Mouse (Mus musculus) right cerebral cortex, adult 18-20 months (tissue): ENCODE data around the gene Zc3h6.
"Not testable (repeated sequence)": the region's sequence is repeated elsewhere in the genome, so short reads cannot be mapped to it uniquely, and the experiment has no call there.

Source experiments
- DNase-seq: peaks from one replicate; pipeline ENCODE4 v3.0.0; 2022; ENCODE audit warnings: mixed read lengths

The Zc3h6 gene

GRCm38 (mm10) chr2:128966641-128967580 is at the start of gene Zc3h6:
Zc3h6 (plus strand) TSS chr2:128967402.
- peak; percentile 98 for DNase-seq

DNA sequence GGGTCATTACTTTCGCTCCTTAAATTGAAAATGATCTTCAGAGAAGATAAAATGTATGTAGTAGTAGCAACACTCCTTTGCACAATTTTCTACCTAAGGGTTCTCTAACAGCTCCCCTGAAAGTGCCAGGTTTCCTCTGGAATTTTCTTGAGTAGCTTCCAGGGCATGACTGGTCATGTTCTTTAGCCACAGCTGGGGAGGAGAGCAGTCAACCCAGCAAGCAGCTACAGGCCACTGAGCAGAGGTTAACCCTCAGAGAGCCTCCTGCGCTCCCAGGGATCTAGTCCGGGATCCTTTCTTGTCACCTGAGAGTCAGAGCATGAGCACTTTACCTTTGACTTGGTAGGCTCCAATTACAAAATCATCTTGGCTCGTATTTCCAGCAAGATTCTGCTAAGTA is 42.4 kb upstream of the Zc3h6 start:
- no peak for DNase-seq

DNA sequence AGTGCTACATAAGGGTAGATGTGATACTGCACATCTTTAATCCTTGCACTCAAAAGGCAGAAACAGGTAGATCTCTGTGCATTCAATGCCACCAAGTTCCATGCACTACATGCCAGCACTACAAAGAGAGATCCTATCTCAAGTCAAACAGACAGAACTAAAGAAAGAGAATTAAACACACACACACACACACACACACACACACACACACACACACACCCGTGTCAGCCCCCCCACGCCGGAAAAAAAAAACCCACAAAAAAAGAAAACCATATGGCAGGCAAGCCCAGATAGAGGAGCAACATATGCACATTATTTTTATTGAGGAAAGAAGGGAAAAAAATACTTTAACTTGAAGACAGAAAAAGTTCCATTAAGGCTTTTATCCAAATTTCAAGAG is 38.8 kb upstream of the Zc3h6 start:
- DNase-seq = peak; percentile 9

GRCm38 (mm10) chr2:128930704-128931103 is 36.5 kb upstream of the Zc3h6 start:
- DNase-seq = no peak

DNA sequence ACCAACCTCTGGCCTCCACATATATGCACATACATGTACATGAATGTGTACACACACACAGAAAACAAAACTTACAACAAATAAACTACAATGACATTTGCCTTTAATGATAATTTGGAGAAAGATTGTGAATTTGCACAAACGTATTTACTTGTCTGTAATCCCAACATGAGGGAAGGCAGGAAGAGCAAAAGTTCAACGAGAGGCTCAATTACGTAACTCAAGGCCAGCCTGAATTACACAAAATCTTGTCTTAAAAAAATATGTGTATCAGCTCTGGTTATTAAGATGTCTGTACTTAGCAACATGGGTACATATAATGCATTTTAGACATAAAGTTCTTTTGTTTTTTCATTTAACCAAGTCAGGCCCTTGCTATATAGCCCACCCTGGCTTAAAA is 30.9 kb upstream of the Zc3h6 start:
- no peak for DNase-seq

GRCm38 (mm10) chr2:128943538-128944528 is 23.4 kb upstream of the Zc3h6 start, which contains the start of gene Zc3h8:
Zc3h8 (minus strand) TSS chr2:128944077.
- DNase-seq = peak; percentile 97

DNA sequence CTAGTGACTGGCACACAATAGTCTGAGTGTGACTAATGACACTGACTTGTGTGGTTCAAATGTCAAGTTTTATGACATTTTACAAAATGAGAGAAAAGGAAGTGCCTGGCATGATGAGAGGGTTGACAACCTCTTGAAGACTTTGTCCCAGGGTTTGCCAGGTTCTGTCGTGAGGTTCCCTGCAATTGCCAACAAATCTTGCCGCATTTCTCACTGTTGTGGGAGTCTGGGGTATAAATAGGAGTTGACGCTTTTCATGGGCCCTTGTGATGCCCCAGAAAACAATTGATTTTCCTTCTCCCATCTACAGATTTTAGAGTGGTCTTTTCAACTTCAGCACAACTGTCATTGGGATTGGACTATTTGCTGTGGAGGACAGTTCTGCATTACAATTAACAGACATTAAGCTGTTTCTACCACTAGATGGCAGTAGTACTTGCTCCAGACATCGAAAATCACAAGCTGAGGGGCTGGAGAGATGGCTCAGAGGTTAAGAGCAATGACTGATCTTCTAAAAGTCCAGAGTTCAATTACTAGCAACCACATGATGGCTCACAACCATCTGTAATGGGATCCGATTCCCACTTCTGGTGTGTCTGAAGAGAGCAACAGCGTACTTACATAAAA is 19.1 kb upstream of the Zc3h6 start:
- peak; percentile 17 for DNase-seq

DNA sequence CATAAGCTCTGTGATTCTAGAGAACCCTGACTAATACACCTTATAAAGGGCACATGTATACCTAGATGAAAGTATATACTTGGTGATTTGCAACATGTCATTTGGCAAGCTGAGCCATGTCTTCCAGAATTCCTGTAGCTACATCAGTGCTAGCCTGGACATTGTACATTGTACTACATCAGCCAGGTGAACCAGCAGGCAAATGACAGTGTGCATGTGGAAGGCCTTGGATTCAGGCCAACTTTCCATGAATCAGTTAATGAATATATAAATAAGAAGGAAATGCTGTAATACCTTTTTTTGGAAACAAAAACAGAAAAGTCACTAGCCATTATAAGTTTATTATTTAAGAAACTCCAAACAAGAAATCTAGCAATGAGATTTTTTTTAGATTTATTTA is 13.0 kb upstream of the Zc3h6 start:
- DNase-seq = no peak

DNA sequence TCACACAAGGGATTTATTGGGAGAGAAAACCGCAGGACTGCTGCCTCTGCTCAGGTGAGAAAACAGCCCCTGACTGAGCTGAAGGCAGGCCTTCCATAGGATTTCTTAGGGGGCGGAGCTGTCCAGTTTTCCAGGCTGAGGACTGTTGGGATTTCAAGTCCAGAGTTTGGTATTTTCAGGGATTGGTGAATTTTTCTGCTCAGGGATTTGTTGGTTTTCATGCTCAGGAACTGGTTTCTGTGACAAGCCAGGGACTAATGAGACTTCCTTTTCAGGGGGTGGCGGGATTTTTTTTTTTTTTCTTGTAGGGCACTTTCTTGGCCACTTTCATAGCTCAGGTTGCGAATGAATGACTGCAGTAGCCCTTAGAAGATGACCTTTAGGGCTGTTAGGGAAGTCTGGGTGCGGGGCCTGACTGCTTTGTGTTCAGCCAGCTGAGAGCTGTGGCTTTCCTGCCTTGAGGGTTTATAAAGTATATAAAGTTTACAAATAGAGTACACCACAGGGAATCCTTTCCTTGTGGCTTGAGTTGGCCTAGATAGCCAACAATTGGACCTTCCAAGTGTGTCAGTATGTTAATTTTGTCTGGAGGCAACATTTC is 1.6 kb upstream of the Zc3h6 start:
- no peak for DNase-seq

- no peak for DNase-seq
These were observed 966 bp upstream of the Zc3h6 start for GRCm38 (mm10) chr2:128966236-128966635.

GRCm38 (mm10) chr2:128967661-128968441 is 649 bp downstream of the Zc3h6 start, which contains the start of gene Gm10762:
Gm10762 (minus strand) TSS chr2:128967725.
- DNase-seq = peak; percentile 70

DNA sequence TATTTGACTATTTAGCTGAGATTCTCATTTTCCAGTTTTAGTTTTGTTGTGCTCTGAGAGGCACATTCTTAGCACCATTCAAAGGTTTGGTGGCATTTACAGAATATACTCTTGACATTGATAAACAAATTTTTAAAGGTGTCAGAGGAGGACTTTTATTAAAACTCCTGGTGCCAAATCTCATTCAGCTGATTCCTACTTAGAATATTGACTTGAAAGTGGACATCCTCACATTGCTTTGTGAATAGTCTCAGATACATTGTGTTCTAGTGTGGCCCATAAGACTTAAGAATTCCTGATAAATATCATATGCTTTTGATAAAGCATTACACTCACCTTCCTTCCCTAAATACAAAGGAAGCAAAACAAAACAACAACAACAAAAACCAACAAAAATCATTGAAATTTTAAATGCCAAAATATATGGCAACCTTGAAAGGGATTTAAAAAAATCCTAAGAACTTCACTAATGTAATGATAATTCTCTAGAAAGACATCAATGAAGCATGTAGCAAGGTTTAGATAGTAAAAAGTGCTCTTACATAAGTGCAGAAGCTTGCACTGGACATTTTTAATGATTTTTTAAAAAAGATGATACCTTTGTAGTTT is 1.4 kb downstream of the Zc3h6 start:
- no peak for DNase-seq

- DNase-seq = no peak
These were observed 5.1 kb downstream of the Zc3h6 start for GRCm38 (mm10) chr2:128972301-128972700.

- no peak for DNase-seq
These were observed 8.4 kb downstream of the Zc3h6 start for GRCm38 (mm10) chr2:128975572-128975971.

- DNase-seq = peak; percentile 30
These were observed 17.5 kb downstream of the Zc3h6 start for GRCm38 (mm10) chr2:128984746-128985145.

- DNase-seq = no peak
These were observed 37.7 kb downstream of the Zc3h6 start for GRCm38 (mm10) chr2:129004872-129005271.

DNA sequence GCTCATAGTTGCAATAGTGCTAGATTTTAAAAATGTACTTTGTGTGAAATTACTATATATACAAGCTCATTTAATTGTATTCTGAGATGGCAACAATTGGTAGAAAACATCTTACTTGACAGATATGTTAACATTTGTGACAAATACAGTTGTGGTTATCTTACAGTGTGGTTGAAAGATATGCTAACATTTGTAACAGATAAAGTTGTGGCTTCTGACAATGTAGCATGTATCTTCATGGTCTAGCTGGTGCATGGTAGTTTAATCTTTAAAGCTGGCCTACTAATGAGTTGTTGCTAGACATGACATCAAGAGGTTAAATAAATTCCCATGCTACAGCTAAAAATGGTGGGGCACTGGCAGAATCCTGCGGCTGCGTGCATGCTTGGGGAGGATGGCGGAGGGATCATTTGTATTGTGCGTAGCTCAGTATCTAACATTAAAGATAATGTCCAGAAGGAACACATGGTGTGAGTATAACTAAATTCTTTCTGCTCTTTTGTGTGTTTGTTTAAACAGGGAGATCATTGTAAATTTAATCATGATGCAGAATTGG is 39.1 kb downstream of the Zc3h6 start:
- DNase-seq = no peak

- DNase-seq = not testable (repeated sequence)
These were observed 41.7 kb downstream of the Zc3h6 start for GRCm38 (mm10) chr2:129008867-129009266.

DNA sequence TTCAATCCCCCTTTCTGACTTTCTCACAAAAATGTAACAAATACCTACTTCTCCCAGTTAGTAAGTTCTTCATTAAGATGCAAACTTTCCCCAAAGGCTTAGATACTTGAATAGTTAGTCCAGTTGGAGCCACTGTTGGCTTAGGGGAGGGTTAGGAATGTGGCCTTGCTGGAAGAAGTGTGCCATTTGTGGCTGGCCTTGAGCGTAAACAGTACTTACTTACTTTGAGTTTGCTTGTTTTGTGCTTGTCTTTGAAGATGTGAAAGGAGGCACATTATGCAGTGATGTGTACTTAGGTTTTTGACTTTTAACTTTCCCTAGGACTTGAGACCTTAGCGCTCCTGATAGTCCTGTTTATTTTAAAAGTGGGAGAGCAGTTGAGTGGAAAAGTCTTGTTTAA is 52.9 kb downstream of the Zc3h6 start:
- DNase-seq = no peak

- no peak for DNase-seq
These were observed 57.6 kb downstream of the Zc3h6 start for GRCm38 (mm10) chr2:129024820-129025219.

- DNase-seq = no peak
These were observed 68.2 kb downstream of the Zc3h6 start for GRCm38 (mm10) chr2:129035381-129035780.
